Mouse (Mus musculus) CH12.LX (cell line): Measurements from ENCODE around the gene Npw. TPM values are rescaled to one million over a fixed set of nuclear protein-coding genes. Genes with fewer than 3 reads are reported as not detected.

Experiments
- DNase-seq: peaks from one replicate; pipeline ENCODE4 v3.0.0-alpha.2; 2013; ENCODE audit errors: extremely low read depth
- H3K27ac ChIP-seq: 2 replicates; pipeline ENCODE4 v1.5.1; 2012; ENCODE audit warnings: low read depth, mild to moderate bottlenecking, control low read depth, moderate library complexity; ENCODE audit not compliant: insufficient read depth
- H3K27me3 ChIP-seq: replicated peaks from 2 replicates; pipeline ENCODE3; 2012; ENCODE audit warnings: inconsistent platforms
- H3K36me3 ChIP-seq, 2 experiments: replicated peaks in 1 of 2; 2 replicates each; pipeline versions ENCODE3 to v1.6.1; 2012; ENCODE audit warnings: inconsistent platforms in 1 of 2, low read length in 1 of 2, mild to moderate bottlenecking in 1 of 2, mixed read lengths in 1 of 2, moderate library complexity in 1 of 2; ENCODE audit not compliant: control insufficient read depth in 1 of 2, insufficient read depth in 1 of 2
- H3K4me1 ChIP-seq, 2 experiments: 2 replicates each; pipeline ENCODE4 v1.6.1; 2012; ENCODE audit warnings: inconsistent platforms in 1 of 2, moderate library complexity in 1 of 2; ENCODE audit not compliant: insufficient read depth in 2 of 2, control insufficient read depth in 1 of 2
- H3K4me2 ChIP-seq: 2 replicates; pipeline ENCODE4 v1.6.1; 2012; ENCODE audit warnings: low read depth, mild to moderate bottlenecking, control low read depth; ENCODE audit not compliant: poor library complexity, insufficient read depth, severe bottlenecking
- H3K4me3 ChIP-seq, 3 experiments: fragments of 150-350 bp in 1 of 3; sonication (generic) in 1 of 3; replicated peaks in 1 of 3; 2 replicates each; pipeline versions ENCODE3 to v1.5.1; 2011 to 2012; ENCODE audit warnings: low read depth in 2 of 3, low read length in 2 of 3, mild to moderate bottlenecking in 2 of 3, moderate library complexity in 2 of 3, control low read depth in 1 of 3, improper control_type of control experiment in 1 of 3, inconsistent platforms in 1 of 3, mixed read lengths in 1 of 3; ENCODE audit not compliant: poor library complexity in 1 of 3
- H3K79me2 ChIP-seq: replicated peaks from 2 replicates; pipeline ENCODE4 v1.6.1; 2012; ENCODE audit warnings: mild to moderate bottlenecking, moderate library complexity; ENCODE audit not compliant: control insufficient read depth, poor library complexity, insufficient read depth, severe bottlenecking; ENCODE audit errors: extremely low read depth
- H3K9ac ChIP-seq: 2 replicates; pipeline ENCODE4 v1.6.1; 2012; ENCODE audit warnings: low read depth, mild to moderate bottlenecking, control low read depth, moderate library complexity; ENCODE audit not compliant: insufficient read depth
- H3K9me3 ChIP-seq: replicated peaks from 2 replicates; pipeline ENCODE3; 2012; ENCODE audit warnings: low read length, inconsistent platforms, mixed read lengths
- BHLHE40 ChIP-seq: IDR thresholded peaks from 2 replicates; pipeline ENCODE4 v1.6.1; 2011; ENCODE audit warnings: mild to moderate bottlenecking, low read depth, low read length, improper control_type of control experiment
- CHD2 ChIP-seq: IDR thresholded peaks from 2 replicates; pipeline ENCODE4 v1.6.1; 2011; ENCODE audit warnings: low read length, improper control_type of control experiment
- CTCF ChIP-seq, 2 experiments: IDR thresholded peaks in 1 of 2; conservative IDR thresholded peaks in 1 of 2; 2 replicates each; pipeline ENCODE4 v1.5.1; 2011 to 2012; ENCODE audit warnings: low read depth in 2 of 2, low read length in 2 of 2, improper control_type of control experiment in 1 of 2, inconsistent platforms in 1 of 2, mild to moderate bottlenecking in 1 of 2, moderate library complexity in 1 of 2
- ELF1 ChIP-seq: IDR thresholded peaks from 2 replicates; pipeline ENCODE4 v1.6.1; 2014; ENCODE audit warnings: low read depth, mild to moderate bottlenecking, inconsistent platforms, low read length, improper control_type of control experiment
- KAT2A ChIP-seq: IDR thresholded peaks from 2 replicates; pipeline ENCODE4 v1.6.1; 2012; ENCODE audit warnings: low read length, improper control_type of control experiment, inconsistent platforms; ENCODE audit not compliant: insufficient replicate concordance
- MAZ ChIP-seq: IDR thresholded peaks from 2 replicates; pipeline ENCODE4 v1.6.1; 2012; ENCODE audit warnings: low read depth, mild to moderate bottlenecking, inconsistent platforms, low read length, improper control_type of control experiment, moderate library complexity
- MEF2A ChIP-seq: IDR thresholded peaks from 2 replicates; pipeline ENCODE4 v1.6.1; 2014; ENCODE audit warnings: low read depth, mild to moderate bottlenecking, inconsistent platforms, low read length, improper control_type of control experiment, borderline replicate concordance
- MYC ChIP-seq: IDR thresholded peaks from 2 replicates; pipeline ENCODE4 v1.6.1; 2011; ENCODE audit warnings: low read depth, mild to moderate bottlenecking, improper control_type of control experiment, low read length
- PAX5 ChIP-seq: IDR thresholded peaks from 2 replicates; pipeline ENCODE4 v1.6.1; 2012; ENCODE audit warnings: low read length, inconsistent platforms, mixed read lengths
- POLR2AphosphoS2 ChIP-seq: IDR thresholded peaks from 2 replicates; pipeline ENCODE4 v1.6.1; 2011; ENCODE audit warnings: low read depth, low read length, improper control_type of control experiment
- SMC3 ChIP-seq: IDR thresholded peaks from 2 replicates; pipeline ENCODE4 v1.6.1; 2011; ENCODE audit warnings: low read depth, low read length, improper control_type of control experiment
- TBP ChIP-seq: conservative IDR thresholded peaks from 2 replicates; pipeline ENCODE4 v1.6.1; 2011; ENCODE audit warnings: low read depth, low read length, improper control_type of control experiment
- TCF12 ChIP-seq: IDR thresholded peaks from 2 replicates; pipeline ENCODE4 v1.6.1; 2014; ENCODE audit warnings: low read depth, mild to moderate bottlenecking, inconsistent platforms, low read length, improper control_type of control experiment
- UBTF ChIP-seq: IDR thresholded peaks from 2 replicates; pipeline ENCODE4 v1.6.1; 2012; ENCODE audit warnings: low read depth, mild to moderate bottlenecking, inconsistent platforms, low read length, improper control_type of control experiment, moderate library complexity
- ZMIZ1 ChIP-seq: IDR thresholded peaks from 2 replicates; pipeline ENCODE4 v1.6.1; 2012; ENCODE audit warnings: low read depth, mild to moderate bottlenecking, inconsistent platforms, low read length, improper control_type of control experiment
- ZNF384 ChIP-seq: IDR thresholded peaks from 2 replicates; pipeline ENCODE4 v1.6.1; 2012; ENCODE audit warnings: low read depth, low read length, improper control_type of control experiment, inconsistent platforms
- dilution Hi-C: fragments of 300-500 bp; cut with MboI; formaldehyde crosslinking; loops from 2 replicates; pipeline ENCODE4 v1.14.3; 2020; ENCODE audit warnings: low sequenced_read_pairs; ENCODE audit not compliant: extremely low pct_unique_long_range_greater_than_20kb, extremely low pct_ligation_motif_present
- in situ Hi-C: fragments of 300-500 bp; cut with MboI; formaldehyde crosslinking; loops from 3 replicates; pipeline ENCODE4 v1.14.3; 2019; ENCODE audit warnings: low sequenced_read_pairs, low pct_ligation_motif_present, low pct_unique_long_range_greater_than_20kb, mixed read lengths
- polyA plus RNA-seq: library from polyadenylated mRNA; unstranded; fragments of >175 nt; gene quantifications from 2 replicates; pipeline ENCODE4 v1.2.1, GENCODE M21; 2012; ENCODE audit warnings: low read depth; ENCODE audit not compliant: insufficient read length
- total RNA-seq, 2 experiments: library from RNA; depleted of rRNA; stranded (reverse); fragments of 300-350 nt in 1 of 2; fragments of >200 nt in 1 of 2; gene quantifications; 2 replicates each; pipeline ENCODE4 v1.2.3; 2012 to 2014

The Npw gene
- total and polyA plus RNA-seq, 3 experiments = not detected

DNA sequence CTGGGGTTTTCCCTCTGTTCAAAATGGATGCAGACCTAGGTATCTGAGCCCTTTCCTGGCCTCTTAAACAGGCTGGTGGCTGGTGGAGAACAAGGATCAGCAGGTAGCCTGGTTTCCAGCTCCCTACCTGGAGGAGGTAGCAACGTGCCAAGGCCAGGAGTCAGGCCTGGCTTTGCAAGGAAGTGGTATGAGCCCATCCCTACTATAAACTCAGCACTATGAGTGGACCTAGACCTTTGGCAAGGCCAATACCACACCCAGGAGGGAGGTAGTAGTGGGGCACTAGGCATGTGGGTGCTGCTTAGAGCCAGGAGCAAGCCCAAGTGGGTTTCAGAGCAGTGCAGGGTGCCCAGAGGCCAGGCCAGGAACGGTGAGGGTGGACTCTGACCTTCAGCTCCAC is 41.2 kb upstream of the Npw start:
- H3K27ac ChIP-seq = no peak overlapping the region
- no peaks in the 10 kb centered on the region for H3K27me3 ChIP-seq
- in situ Hi-C loops (no loop called here), dilution Hi-C loops (no loop called here)
- no peak overlapping the region for H3K9ac ChIP-seq
- TF ChIP-seq BHLHE40 = no peak
- no peak for TF ChIP-seq ZNF384
- no peak for TF ChIP-seq CTCF (conservative IDR thresholded peaks at IDR 0.05 in 1 of 2, IDR thresholded peaks at IDR 0.05 in 1 of 2; ENCODE audit: low read depth in 2 of 2, low read length in 2 of 2)
- H3K4me2 ChIP-seq = no peak overlapping the region
- H3K4me1 ChIP-seq = peaks cover 6 to 42% of the 10 kb centered on the region in 2 experiments
- H3K36me3 ChIP-seq = peaks cover 44 to 55% of the 10 kb centered on the region in 2 experiments
- H3K9me3 ChIP-seq = no peaks in the 10 kb centered on the region
- H3K79me2 ChIP-seq = no peaks in the 10 kb centered on the region
- DNase-seq = no peak
- no peak overlapping the region for H3K4me3 ChIP-seq

DNA sequence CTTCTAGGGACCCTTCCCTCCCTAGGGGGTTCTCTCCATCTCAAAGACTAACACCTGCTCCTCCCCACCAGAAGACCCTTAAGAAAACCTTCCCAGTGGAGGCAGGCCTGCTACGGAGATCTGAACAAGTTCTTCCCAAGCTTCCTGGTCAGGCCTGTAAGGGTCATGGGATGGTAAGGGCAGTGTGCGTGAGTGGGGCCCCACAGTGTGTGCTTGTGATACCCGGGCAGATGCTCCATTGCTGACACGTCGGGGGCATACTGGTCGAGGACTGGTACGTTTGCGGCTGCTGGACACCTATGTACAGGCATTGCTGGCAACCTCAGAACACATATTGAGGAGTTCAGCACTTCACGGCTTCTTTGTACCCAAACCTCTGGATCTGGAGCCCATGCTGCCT is 40.5 kb upstream of the Npw start:
- TF ChIP-seq ELF1 (no peak), POLR2AphosphoS2 (no peak; the same call in 1 of the 2 replicates), PAX5 (no peak), TCF12 (no peak), MYC (no peak), CHD2 (no peak), MAZ (no peak), UBTF (no peak), BHLHE40 (no peak), KAT2A (no peak), MEF2A (no peak), TBP (no peak), ZMIZ1 (no peak)
- in situ Hi-C loops (no loop called here), dilution Hi-C loops (no loop called here)
- H3K4me2 ChIP-seq = no peak overlapping the region
- no peak overlapping the region for H3K9ac ChIP-seq
- DNase-seq = no peak
- H3K27me3 ChIP-seq = no peaks in the 10 kb centered on the region
- no peaks in the 10 kb centered on the region for H3K9me3 ChIP-seq
- no peak overlapping the region for H3K27ac ChIP-seq
- no peaks in the 10 kb centered on the region for H3K79me2 ChIP-seq
- peaks cover 37 to 54% of the 10 kb centered on the region in 2 experiments for H3K36me3 ChIP-seq
- H3K4me1 ChIP-seq = peaks cover 6 to 45% of the 10 kb centered on the region in 2 experiments
- H3K4me3 ChIP-seq = no peak overlapping the region

DNA sequence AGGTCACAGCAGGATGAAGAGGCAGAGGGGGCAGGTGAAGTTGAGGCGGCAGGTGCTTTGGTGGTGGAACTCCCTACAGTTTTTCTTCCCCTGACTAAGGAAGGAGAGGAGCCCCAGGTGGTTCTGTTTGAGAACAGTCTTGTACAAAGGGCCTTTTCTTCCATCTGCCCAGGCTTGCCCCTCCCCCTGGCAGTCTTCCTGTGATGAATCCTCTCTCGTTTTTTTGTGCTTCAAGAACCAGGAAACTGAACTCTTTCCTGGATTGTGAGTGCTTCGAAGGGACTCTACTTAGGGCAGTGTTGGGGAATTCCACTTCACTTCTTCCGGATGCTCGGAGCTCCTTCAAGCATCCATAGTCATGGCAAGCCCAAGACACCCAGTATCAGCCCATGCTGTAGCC is 39.7 kb upstream of the Npw start:
- dilution Hi-C loops = no loop called here
- peaks cover 40 to 55% of the 10 kb centered on the region in 2 experiments for H3K36me3 ChIP-seq
- no peaks in the 10 kb centered on the region for H3K79me2 ChIP-seq
- no peak for TF ChIP-seq SMC3
- 0 out of 2 replicates have a peak, but pooled peaks have one; percentile 17 for TF ChIP-seq CHD2
- TF ChIP-seq, all 38 proteins: peak for 1
- Histone ChIP-seq H3K27me3 (no peaks in the 10 kb centered on the region), H3K4me3 (no peak overlapping the region), H3K4me1 (peaks cover 6 to 48% of the 10 kb centered on the region in 2 experiments), H3K27ac (no peak overlapping the region), H3K9me3 (no peaks in the 10 kb centered on the region), H3K4me2 (no peak overlapping the region), H3K9ac (no peak overlapping the region)
- in situ Hi-C loops = no loop called here
- DNase-seq = no peak
